Mouse (Mus musculus): ENCODE measurements around the gene Afdn.
A peak's percentile ranks its signal among the peaks of the same experiment; 100 is the strongest.

The Afdn gene

DNA sequence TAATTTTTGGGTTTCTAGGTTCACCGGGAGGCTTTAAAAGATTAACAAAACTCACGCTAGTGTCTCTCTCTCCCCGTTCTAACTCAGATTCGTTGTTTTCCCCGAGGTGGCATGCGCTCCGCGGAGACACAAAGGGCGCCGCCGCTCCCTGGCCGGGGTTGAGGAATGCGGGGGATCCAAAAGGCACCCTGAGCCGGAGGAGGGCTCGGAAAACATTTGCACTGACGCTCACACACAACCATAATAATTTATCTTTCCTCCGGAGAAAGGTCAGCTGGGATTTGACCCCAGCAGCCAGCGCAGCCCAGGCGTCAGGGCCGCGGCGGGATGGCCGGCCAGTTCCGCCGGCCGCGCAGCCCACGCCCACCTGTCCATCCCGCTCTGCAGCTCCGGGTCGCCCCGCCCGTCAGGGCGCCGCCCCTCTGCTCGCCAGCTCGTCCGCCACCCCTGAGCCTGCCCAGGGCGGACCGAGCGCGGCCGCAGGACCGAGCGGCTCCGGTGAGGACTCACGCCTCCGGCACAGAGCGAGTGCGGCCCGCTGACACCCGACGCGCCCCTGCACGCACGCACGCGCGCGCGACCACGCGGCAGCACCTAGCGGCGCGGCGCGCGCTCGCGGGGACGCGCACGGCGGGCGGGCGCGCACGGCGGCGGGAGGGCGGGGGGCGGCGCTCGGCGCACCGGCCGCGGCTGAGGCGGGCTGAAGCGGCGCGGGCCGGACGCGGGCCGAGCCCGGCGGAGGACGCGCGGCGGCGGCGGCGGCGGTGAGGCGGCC, at the start of gene Afdn:
Afdn (plus strand) TSS at position 687 of the 775 bp plus-strand sequence.
- DNase-seq = peak; percentile 52

DNA sequence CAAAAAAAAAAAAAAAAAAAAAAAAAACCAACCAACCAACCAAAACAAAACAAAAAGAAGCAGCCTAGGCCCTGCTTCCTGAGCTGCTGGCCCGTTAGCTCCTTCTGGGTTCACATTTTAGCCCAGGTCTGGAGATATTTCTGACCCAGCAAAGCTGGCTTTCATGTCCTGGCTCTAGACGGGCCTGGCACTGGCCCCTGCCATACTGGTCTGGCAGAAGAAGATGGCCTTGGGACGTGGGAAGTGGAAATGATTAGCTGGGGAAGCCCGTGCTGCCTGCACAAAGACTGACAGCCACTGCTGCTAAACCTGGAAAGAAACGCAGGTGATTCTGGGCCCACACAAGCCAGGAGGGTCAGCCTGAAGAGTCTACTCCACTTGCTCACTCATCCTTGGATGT, 49.2 kb upstream of the Afdn start:
- DNase-seq = no peak

DNA sequence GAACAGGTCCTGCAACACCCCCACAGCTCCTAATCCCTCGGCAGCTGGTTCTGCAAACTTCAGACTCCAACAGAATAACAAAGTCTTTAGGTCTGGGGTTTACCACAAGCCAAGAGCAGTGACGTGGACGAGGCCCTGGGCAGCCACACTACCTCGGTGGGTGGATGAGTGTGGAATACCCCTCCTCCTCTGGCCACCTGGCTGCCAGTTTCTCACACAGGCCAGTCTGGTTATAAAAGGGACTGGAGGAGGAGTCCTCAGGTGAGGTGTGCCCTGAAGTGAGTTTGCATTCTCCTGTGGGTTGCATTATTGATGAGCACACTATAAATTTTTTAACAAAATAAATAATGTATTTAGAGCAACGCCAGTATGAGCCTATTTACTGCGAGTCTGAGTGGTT, 48.2 kb upstream of the Afdn start:
- no peak for DNase-seq

DNA sequence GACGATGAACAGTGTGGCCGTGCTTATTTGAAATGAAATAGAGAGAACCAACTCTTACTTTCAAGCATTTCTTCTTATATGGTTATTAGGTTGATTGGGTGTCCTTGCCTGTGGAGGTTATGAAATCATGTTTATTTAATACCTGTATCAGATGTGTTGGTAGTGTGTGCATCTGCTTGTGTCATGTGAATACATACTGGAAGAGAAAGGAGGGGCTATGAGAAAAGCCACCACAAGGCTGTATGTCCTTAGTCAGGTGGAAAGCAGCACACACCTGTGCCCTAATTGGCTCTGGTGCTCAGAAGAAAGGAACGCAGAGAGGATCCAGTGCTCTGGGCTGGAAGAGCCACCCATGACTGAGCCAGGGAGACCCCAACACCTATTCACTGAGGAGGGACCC, 47.8 kb upstream of the Afdn start:
- no peak for DNase-seq

DNA sequence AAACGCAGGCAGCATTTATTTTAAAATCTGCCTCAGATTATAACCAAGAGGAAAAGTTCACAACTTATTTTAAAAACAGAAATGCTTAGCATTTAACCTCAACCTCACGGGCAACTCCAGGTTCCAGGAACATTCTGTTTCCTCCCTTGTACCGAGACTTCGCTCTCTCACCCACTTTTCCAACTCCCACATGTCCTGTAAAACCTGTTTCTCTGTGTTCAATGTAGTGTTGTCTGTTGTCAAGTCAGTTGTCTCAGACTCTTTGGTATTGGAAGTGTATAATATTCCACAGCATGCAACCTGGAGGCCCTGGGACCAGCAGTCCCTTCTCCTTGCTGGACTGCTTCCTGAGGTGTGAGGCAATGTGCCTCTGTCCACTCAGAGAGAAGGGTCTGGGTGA, 46.2 kb upstream of the Afdn start:
- DNase-seq = no peak

DNA sequence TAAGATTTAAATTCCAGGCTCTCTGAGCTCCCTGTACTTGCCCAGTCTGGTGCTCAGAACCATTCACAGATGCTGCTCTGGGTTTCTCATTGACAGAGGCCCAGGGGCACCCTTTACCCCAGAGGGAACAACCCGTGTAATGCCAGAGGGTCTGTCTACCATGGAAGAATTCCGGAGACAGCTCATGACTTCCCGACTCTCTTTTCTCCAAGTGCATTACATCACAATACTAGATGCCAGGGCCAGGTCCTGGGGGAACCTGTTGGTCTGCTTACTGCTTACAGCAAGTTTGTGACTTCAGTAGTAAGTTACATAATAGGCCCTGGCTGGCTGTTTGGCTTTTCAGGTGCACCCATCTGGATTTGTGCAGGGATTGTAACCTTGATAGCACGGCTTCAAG, 45.7 kb upstream of the Afdn start:
- DNase-seq = no peak

DNA sequence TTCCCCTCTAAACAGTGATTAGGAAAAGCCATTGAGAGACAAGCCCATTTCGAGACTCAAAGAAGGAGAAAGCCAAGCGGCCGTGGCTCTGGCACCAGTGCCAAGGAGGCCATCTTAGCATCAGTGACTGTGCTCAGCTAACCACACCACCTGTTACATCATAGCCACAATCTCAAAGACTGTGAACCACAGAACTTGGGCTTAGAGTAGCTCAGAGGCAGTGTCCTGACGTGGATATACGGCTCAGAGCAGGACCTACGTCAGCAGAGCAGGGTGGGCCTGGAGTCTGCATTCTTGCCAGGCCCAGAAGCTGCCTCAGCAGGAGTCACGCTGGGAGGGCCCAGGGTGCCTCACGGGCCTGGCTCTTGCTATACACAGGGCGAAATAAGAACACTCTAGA, 44.8 kb upstream of the Afdn start:
- DNase-seq = no peak

DNA sequence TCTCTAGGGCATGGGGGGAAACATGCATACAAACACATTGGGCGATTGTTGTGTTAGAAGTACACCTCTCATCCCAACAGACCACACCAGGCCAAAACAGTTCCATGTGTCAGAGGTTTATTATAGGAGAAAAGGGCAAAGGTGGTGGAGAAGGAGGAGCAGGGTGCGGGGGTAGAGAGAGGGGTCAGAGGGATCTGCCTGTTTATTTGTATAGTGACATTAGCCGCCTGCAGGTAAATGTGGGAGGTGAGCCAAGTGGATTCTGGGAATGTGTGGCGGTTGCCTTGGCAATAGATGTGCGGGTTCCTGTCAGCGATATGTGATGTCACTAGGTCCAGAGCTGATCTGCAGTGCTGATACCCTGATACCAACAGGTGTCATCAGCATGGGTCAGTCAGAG, 44.0 kb upstream of the Afdn start:
- DNase-seq = no peak

DNA sequence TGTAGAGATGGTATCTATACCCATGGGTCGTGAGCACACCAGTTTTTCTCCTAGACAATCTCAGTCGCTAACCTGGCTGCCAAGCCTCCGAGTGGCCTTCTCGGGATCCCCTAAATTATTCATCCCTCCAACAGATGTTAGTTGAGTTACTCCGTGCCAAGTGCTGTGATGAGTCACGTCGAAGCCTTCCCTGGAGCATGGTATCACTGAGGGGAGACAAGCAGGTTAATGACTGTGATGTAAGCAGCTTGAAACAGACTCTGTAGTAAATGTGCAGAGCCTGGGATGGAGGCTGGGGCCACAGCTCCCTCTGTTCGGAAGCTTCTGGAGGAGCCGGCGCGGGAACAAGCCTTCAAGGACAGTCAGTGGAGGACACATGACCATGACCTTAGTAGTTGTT, 42.9 kb upstream of the Afdn start:
- no peak for DNase-seq

DNA sequence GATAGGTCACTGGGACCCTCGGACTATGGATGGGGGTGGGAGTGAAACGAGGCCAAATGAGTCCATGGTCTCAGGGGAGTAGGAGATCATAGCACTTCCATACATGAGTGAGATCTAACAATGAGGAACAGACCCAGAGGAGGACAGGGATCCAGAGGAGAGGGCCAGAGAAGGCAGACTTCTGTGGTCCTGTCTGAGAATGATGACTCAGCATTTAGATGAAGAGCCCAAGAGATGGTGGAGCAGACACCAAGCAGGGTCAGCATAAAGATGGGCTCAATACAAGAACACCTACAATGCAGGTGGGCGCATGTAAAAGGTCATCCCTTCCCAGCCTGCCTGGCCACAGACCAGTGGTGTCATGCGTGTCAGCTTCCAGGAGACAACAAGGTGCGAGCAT, 40.2 kb upstream of the Afdn start:
- DNase-seq = no peak

DNA sequence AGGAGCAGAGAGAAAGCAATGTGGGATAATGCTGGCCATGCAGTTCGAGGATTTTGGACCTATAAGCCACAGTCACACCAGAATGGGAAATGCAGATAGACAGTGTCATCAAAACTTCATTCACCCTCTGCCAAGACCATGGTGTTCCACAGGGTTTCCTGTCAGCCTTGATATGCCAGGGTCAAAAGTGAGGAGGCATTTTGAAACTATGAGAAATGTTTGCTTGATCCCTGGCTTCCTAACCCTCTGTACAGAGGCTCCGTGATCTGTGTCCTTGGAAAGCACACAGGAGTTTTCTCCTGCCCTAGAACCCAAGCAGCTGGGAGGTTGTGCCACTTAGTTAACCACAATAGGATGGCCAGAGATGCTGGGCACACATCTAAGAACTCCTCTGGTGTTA, 39.0 kb upstream of the Afdn start:
- no peak for DNase-seq

DNA sequence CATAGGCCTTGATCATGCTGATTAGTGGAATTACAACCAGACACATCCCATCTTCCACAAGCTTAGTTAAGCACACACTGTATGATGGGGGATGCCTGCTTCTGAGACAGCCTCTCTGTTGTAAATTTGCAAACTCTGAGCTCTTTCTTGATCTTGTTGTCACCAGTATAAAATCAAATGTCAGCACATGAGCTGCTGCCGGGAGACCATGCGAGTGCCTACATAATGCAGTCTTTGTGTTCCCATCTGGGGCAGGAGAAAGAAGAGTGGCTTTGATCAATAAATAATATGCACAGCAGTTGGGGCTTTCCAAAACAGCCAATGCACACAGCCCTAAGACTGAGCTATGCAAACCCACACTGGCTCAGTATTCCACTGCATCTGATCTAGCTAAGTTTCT, 37.9 kb upstream of the Afdn start:
- DNase-seq = no peak

DNA sequence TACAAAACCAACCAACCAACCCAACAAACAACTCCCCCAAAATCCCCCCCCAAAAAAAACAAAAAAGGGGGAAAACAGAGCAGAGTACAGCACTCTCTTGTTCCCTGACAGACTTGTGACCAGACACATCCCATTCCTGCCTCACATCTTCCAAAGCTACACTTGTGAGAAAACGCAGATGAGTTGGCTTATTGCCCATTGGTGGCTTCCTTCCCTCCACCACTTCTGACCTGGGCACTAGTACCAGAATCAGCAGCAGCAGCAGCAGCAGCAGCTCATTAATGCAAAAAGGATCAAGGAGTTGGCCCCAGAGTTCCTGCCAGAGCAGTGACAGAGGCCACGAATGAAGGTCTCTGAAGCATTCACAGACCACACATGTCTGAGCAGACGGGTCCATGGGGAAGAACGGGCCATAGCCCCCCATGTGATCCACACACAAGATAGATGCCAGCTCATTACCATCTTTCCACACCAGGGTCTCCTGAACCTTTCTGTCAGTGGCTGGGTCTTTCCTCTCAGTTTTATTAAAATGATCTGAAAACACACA, 35.3 kb upstream of the Afdn start:
- no peak for DNase-seq

DNA sequence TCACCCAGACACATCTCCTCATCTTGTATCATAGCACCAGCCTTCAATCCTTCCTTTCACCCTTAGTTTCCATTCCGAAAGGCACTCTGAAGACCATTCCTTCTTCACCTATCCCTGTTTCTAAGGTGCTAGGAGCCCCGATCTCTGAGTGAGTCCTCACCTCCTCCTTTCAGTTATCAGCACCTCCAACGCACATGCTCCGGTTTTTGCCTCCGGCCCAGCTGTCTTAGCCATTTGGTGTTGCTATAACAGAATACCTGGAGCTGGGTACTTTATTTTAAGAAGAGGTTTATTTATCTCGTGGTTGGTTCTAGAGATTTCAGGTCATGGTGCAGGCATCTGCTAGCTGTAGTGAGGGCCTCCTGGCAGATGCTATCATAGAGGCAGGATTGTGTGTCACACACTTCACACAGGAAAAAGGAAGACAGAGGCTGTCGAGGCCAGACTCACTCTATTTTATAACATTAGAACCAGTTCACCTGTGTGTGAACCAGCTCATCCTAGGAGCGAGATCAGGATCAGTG, 33.4 kb upstream of the Afdn start:
- DNase-seq = no peak

DNA sequence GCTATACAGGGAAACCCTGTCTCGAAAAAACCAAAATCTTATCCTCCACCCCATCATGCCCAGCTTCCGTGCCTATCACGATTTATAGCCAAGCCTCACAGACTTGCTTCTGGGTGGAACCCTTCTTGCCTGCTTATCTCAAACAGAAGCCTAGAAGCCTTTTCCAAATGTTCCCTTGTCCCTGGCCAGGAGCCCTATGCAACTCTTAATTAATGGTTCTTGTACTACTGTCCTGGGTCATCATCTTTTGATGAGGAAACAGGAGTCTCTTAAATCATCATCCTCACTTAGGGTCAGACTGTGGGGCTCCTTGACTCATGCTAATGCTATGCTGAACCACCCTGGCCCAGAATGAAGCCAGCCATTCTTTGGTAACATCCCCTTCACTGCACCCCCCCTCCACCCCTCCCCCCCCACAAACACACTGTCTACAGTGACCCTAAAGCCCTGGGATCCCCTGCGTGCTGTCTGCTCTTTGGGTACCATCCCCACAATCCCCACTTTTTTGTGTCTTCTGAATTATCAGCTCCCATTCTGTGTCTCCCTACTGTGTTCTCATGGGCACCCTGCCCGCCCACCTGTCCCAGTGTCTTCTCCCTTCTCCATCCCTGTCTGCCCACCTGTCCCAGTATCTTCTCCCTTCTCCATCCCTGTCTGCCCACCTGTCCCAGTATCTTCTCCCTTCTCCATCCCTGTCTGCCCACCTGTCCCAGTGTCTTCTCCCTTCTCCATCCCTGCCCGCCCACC, 29.2 kb upstream of the Afdn start:
- DNase-seq = no peak

DNA sequence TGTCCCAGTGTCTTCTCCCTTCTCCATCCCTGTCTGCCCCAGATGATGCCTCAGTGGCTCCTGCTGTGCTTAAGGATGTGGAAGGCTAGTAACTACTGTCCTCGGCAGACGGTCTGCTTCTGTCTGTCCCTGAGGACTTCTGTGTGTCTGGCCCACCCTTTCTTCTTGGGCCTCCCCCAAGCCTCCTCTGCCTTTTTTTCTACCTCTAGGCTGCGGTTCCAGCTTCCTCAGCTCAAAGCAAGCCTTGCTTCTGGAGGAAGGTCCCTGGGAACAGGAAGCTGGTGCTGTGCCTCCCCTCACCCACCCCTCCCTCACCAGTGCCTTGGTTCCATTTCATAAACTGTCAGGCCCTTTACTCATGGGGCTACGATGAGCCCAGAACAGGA, 28.6 kb upstream of the Afdn start:
- no peak for DNase-seq

DNA sequence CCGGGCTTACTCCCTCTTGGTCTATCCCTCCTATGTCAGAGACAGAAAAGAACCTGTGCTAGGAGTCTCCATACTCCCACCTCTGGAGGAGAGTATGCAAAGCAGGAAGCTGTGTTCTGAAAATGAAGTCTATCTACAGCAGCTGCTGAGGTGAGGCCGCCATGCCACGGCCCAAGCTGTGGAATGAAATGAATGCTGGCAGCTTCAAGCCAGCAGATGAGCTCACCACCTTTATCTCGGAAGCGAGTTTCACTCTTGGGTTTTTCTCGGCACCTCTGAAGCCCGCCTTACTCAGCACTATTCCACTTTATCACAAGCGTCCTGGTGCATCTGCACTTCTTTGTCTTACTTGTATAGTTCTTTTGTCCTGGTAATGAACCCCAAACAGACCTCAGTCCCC, 27.7 kb upstream of the Afdn start:
- no peak for DNase-seq

DNA sequence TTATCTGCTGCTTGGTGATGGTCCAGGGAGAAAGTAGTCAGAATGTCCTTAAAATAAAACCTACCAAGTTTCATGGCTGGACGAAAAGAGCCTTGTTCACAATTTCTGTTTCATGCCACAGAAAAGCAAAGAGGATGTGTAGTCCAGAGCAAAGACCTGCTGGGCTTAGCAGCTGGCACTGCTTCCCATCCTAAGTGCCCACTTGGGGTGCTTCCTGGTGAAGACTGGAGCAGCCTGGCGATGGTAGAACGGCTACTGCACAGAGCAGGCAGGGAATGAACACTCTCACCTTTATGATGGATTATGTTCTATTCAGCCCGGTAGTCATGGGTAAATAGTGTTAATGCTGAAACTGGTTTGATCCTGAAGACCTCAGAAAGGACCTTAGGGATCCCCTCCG, 26.4 kb upstream of the Afdn start:
- no peak for DNase-seq

DNA sequence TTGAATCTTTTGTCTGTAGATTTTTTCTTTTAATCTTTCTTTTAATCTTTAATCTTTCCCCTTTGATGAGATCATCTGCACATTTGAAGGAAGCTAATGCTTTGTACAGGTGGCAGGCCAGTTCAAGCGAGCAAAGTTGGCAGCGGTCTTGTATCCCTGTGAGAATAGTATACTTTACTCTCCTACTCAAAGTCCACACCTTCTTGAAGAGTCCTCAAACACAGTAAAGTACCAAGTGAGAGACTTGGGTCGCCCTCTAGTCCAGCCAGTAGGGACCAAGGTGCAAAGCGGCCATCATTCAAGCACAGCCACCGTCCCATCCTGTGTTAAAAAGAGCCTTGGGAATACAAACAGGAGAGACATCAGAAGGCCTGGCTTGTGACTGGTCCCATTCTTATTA, 25.3 kb upstream of the Afdn start:
- no peak for DNase-seq

DNA sequence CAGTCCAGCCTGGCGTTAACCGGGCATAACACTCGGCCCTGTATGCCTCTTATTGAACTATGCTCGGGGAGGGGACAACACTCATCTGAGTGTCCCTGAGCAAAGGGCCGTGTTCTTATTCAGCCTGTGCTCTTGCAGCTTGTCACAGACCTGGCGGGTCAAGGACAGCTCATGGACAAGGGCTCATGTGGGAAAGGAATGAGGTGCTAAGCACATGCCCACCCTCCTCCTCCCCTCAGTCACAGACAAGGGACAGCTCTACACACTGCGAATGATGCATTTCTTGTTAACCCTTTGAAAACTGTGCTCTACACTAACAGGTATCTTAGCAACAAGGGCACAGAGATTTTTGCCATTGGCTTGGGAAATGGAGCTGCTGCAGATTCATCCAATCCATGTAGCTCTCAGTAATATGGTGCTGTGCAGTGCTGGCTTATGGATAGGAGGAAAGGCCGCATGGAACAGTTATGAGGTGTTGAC, 24.5 kb upstream of the Afdn start:
- no peak for DNase-seq

DNA sequence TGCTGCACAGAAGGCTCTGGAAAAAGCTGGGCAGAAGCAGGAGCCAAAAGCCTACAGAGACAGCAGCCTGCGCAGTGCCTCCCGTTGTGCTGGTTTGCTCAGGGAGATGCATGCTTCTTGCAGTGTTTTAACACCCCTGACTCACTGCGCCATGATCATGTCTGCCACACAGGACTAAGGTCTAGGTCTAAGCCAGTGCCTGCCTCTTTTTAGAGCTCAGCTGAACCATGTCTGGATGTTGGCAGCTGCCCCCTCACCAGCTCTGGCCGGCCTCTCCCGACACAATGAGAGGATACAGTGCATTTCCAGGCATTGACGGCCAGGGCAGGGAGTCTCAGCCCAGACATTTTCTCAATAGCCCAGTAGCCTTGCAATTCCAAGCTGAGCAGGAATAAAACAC, 23.0 kb upstream of the Afdn start:
- no peak for DNase-seq

DNA sequence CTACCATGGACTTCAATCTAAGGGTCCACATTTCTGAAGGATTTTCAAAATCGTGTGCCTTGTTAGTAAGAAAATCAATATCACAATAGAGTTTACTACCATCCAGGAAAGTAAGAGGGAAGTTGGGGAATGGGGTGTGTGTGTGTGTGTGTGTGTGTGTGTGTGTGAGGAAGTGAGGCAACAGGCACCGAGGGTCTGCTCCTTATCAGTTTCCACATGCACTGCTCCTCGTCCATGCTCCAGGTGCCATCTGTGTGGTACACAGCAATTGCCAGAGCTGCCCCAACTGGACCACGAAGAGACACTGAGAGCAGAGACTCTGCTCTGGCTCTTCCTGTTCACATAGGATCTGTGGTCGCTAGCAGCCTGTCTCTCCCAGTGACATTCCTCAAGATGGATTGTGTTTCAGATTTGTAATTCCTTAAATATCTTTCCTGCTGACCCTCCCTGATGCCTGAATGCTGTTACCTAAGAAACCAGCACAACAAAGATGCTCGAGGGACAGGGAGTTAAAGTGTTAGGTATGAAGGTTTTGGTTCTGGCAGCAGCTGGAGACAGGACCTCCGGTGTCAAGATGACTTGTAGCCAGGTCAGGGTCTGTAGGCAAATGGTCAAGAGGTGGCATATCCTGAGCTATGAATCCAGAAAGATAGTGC, 22.1 kb upstream of the Afdn start:
- DNase-seq = no peak

DNA sequence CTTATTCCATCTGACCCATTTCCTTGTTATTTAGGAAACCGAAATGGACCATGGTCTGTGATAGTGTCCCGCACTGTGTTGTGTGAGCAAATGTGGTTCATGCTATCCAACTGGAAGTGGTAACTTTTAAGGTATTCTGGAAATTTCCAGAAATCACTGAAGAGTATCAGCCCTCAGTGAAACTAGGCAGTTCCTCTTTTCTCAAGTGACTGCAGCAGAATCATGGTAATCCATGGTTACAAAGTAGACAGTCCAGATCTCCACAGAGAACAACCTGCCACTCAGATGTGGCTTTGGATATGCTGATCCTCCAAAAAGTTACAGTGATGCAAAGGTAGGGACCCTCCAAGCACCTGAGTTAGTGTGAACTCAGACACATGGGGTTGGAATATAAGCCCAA, 21.4 kb upstream of the Afdn start:
- no peak for DNase-seq

DNA sequence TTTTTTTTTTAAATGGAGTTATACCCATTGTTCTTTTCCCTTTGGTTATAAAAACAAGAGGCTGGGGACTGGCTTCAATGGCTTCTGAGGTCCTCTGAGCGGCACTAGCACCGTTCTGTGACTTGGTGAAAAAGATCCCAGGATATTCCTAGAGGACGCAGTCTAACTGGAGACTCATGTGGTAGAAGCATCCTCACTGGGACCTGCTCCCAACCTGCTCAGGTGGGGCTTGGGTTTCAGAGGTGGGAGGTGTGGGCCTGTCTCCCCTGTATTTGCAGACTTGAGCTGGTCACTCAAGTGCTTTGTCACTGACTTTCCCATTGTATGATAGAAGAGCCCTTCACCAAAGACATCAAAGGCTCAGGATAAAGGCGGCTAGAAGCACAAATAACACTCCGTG, 20.4 kb upstream of the Afdn start:
- DNase-seq = no peak

Measured in thymus, postnatal 25 days (tissue).